19 mouse cellular contexts compared by ENCODE assay signal in the genomic region with DNA sequence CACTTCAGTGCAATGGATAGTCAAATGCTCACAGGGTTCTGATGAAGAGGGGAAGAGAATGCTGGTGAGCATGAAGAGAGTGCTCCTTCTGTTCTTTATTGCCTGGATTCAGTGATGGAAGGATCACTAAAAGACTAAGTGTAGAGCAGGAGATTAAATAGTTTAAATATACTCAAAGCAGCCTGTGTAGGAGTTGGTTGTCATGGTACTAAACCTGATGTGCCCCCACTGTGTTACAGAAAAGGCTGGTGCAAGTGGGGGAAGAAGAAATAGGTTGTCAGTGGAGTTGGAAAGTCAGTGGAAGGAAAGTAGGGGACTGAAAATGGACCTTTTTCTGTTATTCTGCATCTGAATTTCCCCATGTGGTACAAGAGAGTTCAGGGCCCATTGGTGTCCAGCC. TPM values are rescaled to one million over a fixed set of nuclear protein-coding genes. Genes with fewer than 3 reads are reported as not detected.
A peak's percentile ranks its signal among the peaks of the same experiment; 100 is the strongest.
DNase-seq lines count a peak whose midpoint lies in the region.
"Had no signal": no experiment of that assay in that cellular context is flagged by ENCODE, and none has a peak within 500 bp of the region (broad histone marks: within the 10 kb centered on the region; RNA-seq: fewer than 3 reads in every experiment).

No protein-coding gene starts in this region.

- DNase-seq in heart, adult 11 months = peak; percentile 33
- no peak for DNase-seq in heart, postnatal 4 days
- peak; percentile 40 for DNase-seq in left cerebral cortex, adult 11 months (ENCODE audit: low spot score)
- no peak for DNase-seq in left cerebral cortex, adult 8-10 months (ENCODE audit: low spot score in 2 of 2)
- DNase-seq in brain, adult 2 months (ENCODE audit: low read depth, low spot score) = peak; percentile 71
- peak; percentile 17 to 50 for DNase-seq in left cerebral cortex, adult 9 months (ENCODE audit: low spot score in 2 of 2)
- DNase-seq in adrenal gland, postnatal 14 days = no peak
- DNase-seq in kidney, adult 8-10 months = no peak
- DNase-seq: adrenal gland, postnatal 36 days; cerebellum, adult 11 months; cerebellum, adult 8-10 months; cerebellum, postnatal 14 days; gastrocnemius, postnatal 36 days; heart, adult 18-20 months; heart, postnatal 14 days had no signal

RNA-seq across cellular contexts. Expression of gene S100a7a, which starts 4.8 kb away (rescaled TPM):
- total RNA-seq in heart, postnatal 4 days (2021) = not detected
- total RNA-seq in left cerebral cortex, adult 8-10 months (2022) = 1 to 10 TPM in 2 of 4 experiments, under 1 TPM in 2; 0.38 to 1.1 (median 0.91) TPM
- not detected in 2 replicates for total RNA-seq in adrenal gland, postnatal 14 days (2021)
- total RNA-seq: CH12.LX; common myeloid progenitor, adult 5-6 weeks; gastrocnemius, adult 8-10 months had no signal

RNA-seq across cellular contexts. Expression of gene S100a8, which starts 19.8 kb away (rescaled TPM):
- total RNA-seq in heart, postnatal 4 days (2021) = 10 to 100 TPM in 1 of 2 experiments, 1 to 10 TPM in 1; 6.8 to 10.4 TPM
- total RNA-seq in left cerebral cortex, adult 8-10 months (2022) = 1 to 10 TPM in 1 of 4 experiments, not detected in 3; 1.7 TPM
- 11.8 and 25.3 TPM in 2 replicates for total RNA-seq in adrenal gland, postnatal 14 days (2021)
- total RNA-seq: adrenal gland, adult 18-20 months; CH12.LX; gastrocnemius, postnatal 36 days; heart, adult 18-20 months had no signal

RNA-seq across cellular contexts. Expression of gene S100a6, which starts 36.3 kb away (rescaled TPM):
- total RNA-seq in heart, postnatal 4 days (2021) = 10 to 100 TPM; 72.1 to 75.9 TPM
- total RNA-seq in left cerebral cortex, adult 8-10 months (2022) = 10 to 100 TPM; 24.1 to 52.2 (median 38.7) TPM
- 54.3 and 59.5 TPM in 2 replicates for total RNA-seq in adrenal gland, postnatal 14 days (2021)
- total RNA-seq: CH12.LX had no signal

RNA-seq across cellular contexts. Expression of gene S100a5, which starts 40.7 kb away (rescaled TPM):
- not detected for total RNA-seq in heart, postnatal 4 days (2021)
- 1 to 10 TPM in 1 of 4 experiments, not detected in 3; 1.1 TPM for total RNA-seq in left cerebral cortex, adult 8-10 months (2022)
- not detected in 2 replicates for total RNA-seq in adrenal gland, postnatal 14 days (2021)
- total RNA-seq: adrenal gland, adult 18-20 months; adrenal gland, postnatal 36 days; CH12.LX; common myeloid progenitor, adult 5-6 weeks; heart, adult 18-20 months; heart, postnatal 14 days had no signal

RNA-seq across cellular contexts. Expression of gene S100a4, which starts 45.4 kb away (rescaled TPM):
- total RNA-seq in heart, postnatal 4 days (2021) = 1 to 10 TPM; 7.6 to 9.5 TPM
- 1 to 10 TPM; 2.5 to 5.5 (median 4.9) TPM for total RNA-seq in left cerebral cortex, adult 8-10 months (2022)
- total RNA-seq in adrenal gland, postnatal 14 days (2021) = 9.6 and 18.7 TPM in 2 replicates

Comparison
In these comparisons a context has a peak if more than half of its experiments do, and no peak if none do; other contexts are left out.
1. DNase-seq: peak in heart, adult 11 months (single experiment), left cerebral cortex, adult 11 months (single experiment), brain, adult 2 months (single experiment) and left cerebral cortex, adult 9 months (2 of 2); none in heart, postnatal 4 days (single experiment), left cerebral cortex, adult 8-10 months (0 of 2), adrenal gland, postnatal 14 days (single experiment) and kidney, adult 8-10 months (0 of 2).